Comparison of ENCODE assay signal across 9 mouse cellular contexts in the genomic region with DNA sequence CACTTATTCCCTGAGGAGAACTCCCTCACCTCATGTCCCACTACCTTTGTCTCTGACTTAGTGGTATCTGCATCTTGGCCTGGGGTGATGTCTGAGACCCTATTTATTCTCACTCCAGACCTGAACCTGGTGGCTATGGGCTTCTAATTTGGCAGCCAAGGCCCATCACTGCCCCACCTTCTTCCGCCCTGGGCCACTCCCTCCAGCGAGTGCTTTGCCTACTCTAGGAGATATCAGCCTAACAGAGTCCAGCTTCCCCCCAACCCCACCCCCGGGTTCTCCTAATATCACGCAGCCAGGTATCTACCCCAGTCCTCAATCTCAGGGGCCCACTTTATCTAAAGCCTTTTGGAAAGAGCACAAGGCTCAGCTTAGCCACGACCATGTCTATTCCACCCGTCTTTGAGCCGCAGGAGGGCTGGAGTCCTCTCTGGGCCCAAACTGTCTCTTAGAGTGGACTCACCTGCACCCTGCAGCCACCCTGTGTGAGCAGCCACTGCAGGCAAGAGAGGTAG. TPM values are rescaled to one million over a fixed set of nuclear protein-coding genes. Genes with fewer than 3 reads are reported as not detected.
DNase-seq lines count a peak whose midpoint lies in the region; ATAC-seq and TF ChIP-seq lines count a peak whose summit lies in the region.
"Had no signal": no experiment of that assay in that cellular context is flagged by ENCODE, and none has a peak within 500 bp of the region (broad histone marks: within the 10 kb centered on the region; RNA-seq: fewer than 3 reads in every experiment).

No protein-coding gene starts in this region.

- WGBS in heart, postnatal 0 days = 29% methylated on average over 7 of the region's 7 CpGs
- 10% methylated on average over 7 of the region's 7 CpGs for WGBS in liver, embryonic 16.5 days (ENCODE audit: insufficient replicate concordance)

- H3K36me3 ChIP-seq in E14TG2a.4 (ENCODE audit: insufficient read depth, low read length) = no peaks in the 10 kb centered on the region
- H3K36me3 ChIP-seq in heart, postnatal 0 days (replicated peaks; ENCODE audit: control insufficient read depth, insufficient read depth, low read length) = no peaks in the 10 kb centered on the region
- H3K36me3 ChIP-seq in liver, embryonic 16.5 days (ENCODE audit: control insufficient read depth, insufficient read depth) = no peaks in the 10 kb centered on the region

- no peak overlapping the region for H3K9ac ChIP-seq in heart, postnatal 0 days (replicated peaks; ENCODE audit: low read depth, low read length)
- no peak overlapping the region; the same call in 1 of the 2 replicates for H3K9ac ChIP-seq in liver, embryonic 16.5 days (ENCODE audit: low read depth, low read length)

- DNase-seq in heart, adult 11 months = peak; percentile 93
- no peak for DNase-seq in heart, postnatal 36 days
- DNase-seq in heart, postnatal 0 days (ENCODE audit: low spot score) = no peak
- DNase-seq in layer of hippocampus, postnatal 25 days (ENCODE audit: extremely low spot score in 1 of 2, low spot score in 1 of 2) = no peak
- no peak for DNase-seq in layer of hippocampus, postnatal 36 days
- DNase-seq in retina, postnatal 1 day = no peak

- no peaks in the 10 kb centered on the region for H3K9me3 ChIP-seq in E14TG2a.4 (ENCODE audit: low read length)
- H3K9me3 ChIP-seq in heart, postnatal 0 days (replicated peaks; ENCODE audit: control insufficient read depth, low read length) = no peaks in the 10 kb centered on the region
- H3K9me3 ChIP-seq in liver, embryonic 16.5 days (replicated peaks; ENCODE audit: control insufficient read depth, low read length) = no peaks in the 10 kb centered on the region

- no peak overlapping the region for H3K27ac ChIP-seq in heart, postnatal 0 days (ENCODE audit: low read depth)
- no peak overlapping the region for H3K27ac ChIP-seq in liver, embryonic 16.5 days (ENCODE audit: low read length)

- intact Hi-C loops in heart, postnatal 36 days (cut with DNase I) = no loop called here

- peaks cover 71% of the 10 kb centered on the region for H3K27me3 ChIP-seq in E14TG2a.4 (ENCODE audit: insufficient read depth, low read length)
- peaks cover 50% of the 10 kb centered on the region for H3K27me3 ChIP-seq in heart, postnatal 0 days (ENCODE audit: control insufficient read depth, insufficient read depth, low read length)
- peaks cover 36% of the 10 kb centered on the region for H3K27me3 ChIP-seq in liver, embryonic 16.5 days (ENCODE audit: control insufficient read depth, insufficient read depth, low read depth, low read length)

- H3K4me3 ChIP-seq in E14TG2a.4 (replicated peaks; ENCODE audit: low read length) = peak overlapping the region; percentile 89
- H3K4me3 ChIP-seq in heart, postnatal 0 days (ENCODE audit: low read depth, low read length) = peak overlapping the region; percentile 43
- peak overlapping the region; percentile 47 for H3K4me3 ChIP-seq in liver, embryonic 16.5 days (ENCODE audit: low read depth, low read length)

- no peak for ATAC-seq in heart, postnatal 0 days (ENCODE audit: insufficient read depth, low read depth)
- no peak for ATAC-seq in liver, embryonic 16.5 days (ENCODE audit: low read depth)

- H3K4me1 ChIP-seq in E14TG2a.4 (replicated peaks; ENCODE audit: low read depth, low read length) = peaks cover 33% of the 10 kb centered on the region
- H3K4me1 ChIP-seq in heart, postnatal 0 days (ENCODE audit: control insufficient read depth, insufficient read depth) = peaks cover 5% of the 10 kb centered on the region; the same call in 1 of the 2 replicates
- peaks cover 15% of the 10 kb centered on the region for H3K4me1 ChIP-seq in liver, embryonic 16.5 days (ENCODE audit: control insufficient read depth, low read depth, low read length)

- TF ChIP-seq EP300 in heart, postnatal 0 days (IDR thresholded peaks at IDR 0.05; ENCODE audit: low read depth) = no peak

- TF ChIP-seq CTCF in E14TG2a.4 (conservative IDR thresholded peaks at IDR 0.05; ENCODE audit: low read length) = no peak
- no peak for TF ChIP-seq CTCF in heart, postnatal 0 days (IDR thresholded peaks at IDR 0.05; ENCODE audit: low read depth)

- H3K4me2 ChIP-seq in heart, postnatal 0 days (ENCODE audit: low read depth, low read length) = peak overlapping the region; percentile 58
- H3K4me2 ChIP-seq in liver, embryonic 16.5 days (ENCODE audit: low read depth, low read length) = peak overlapping the region; percentile 60

RNA-seq across cellular contexts. Expression of gene Espn, which starts 0.7 kb away (rescaled TPM):
- 1 to 10 TPM; 1.8 to 2.7 TPM for total RNA-seq in heart, postnatal 36 days (2021)
- 0.34 and 0.97 TPM in 2 replicates for total RNA-seq in heart, postnatal 0 days (2014; rRNA removed; ENCODE audit: low replicate concordance)
- polyA plus RNA-seq in heart, postnatal 0 days (2015; fragmentation: Nextera tagmentation; extraction: Ambion mirVana) = 0.69 and 0.87 TPM in 2 replicates
- 1.1 and 2.3 TPM in 2 replicates for polyA plus RNA-seq in liver, embryonic 16.5 days (2015; fragmentation: Nextera tagmentation; extraction: Ambion mirVana)
- 1 to 10 TPM; 1.3 to 1.4 TPM for total RNA-seq in layer of hippocampus, postnatal 25 days (2021)
- total RNA-seq in layer of hippocampus, postnatal 36 days (2021) = 1 to 10 TPM; 1.4 to 1.5 TPM

RNA-seq across cellular contexts. Expression of gene Hes2, which starts 7.2 kb away (rescaled TPM):
- not detected for total RNA-seq in heart, postnatal 36 days (2021)
- not detected in 2 replicates for total RNA-seq in heart, postnatal 0 days (2014; rRNA removed; ENCODE audit: low replicate concordance)
- polyA plus RNA-seq in heart, postnatal 0 days (2015; fragmentation: Nextera tagmentation; extraction: Ambion mirVana) = not detected in 2 replicates
- not detected in 2 replicates for polyA plus RNA-seq in liver, embryonic 16.5 days (2015; fragmentation: Nextera tagmentation; extraction: Ambion mirVana)
- not detected for total RNA-seq in layer of hippocampus, postnatal 25 days (2021)
- not detected for total RNA-seq in layer of hippocampus, postnatal 36 days (2021)
- polyA plus RNA-seq: brain, embryonic 14.5 days had no signal

RNA-seq across cellular contexts. Expression of gene Acot7, which starts 26.4 kb away (rescaled TPM):
- 10 to 100 TPM; 58.7 to 59.1 TPM for total RNA-seq in heart, postnatal 36 days (2021)
- total RNA-seq in heart, postnatal 0 days (2014; rRNA removed; ENCODE audit: low replicate concordance) = 17.9 and 39.5 TPM in 2 replicates
- polyA plus RNA-seq in heart, postnatal 0 days (2015; fragmentation: Nextera tagmentation; extraction: Ambion mirVana) = 68.8 and 73.5 TPM in 2 replicates
- 11.9 and 12.0 TPM in 2 replicates for polyA plus RNA-seq in liver, embryonic 16.5 days (2015; fragmentation: Nextera tagmentation; extraction: Ambion mirVana)
- 100 to 1,000 TPM; 318 to 353 TPM for total RNA-seq in layer of hippocampus, postnatal 25 days (2021)
- 100 to 1,000 TPM; 331 to 345 TPM for total RNA-seq in layer of hippocampus, postnatal 36 days (2021)

RNA-seq across cellular contexts. Expression of gene Tnfrsf25, which starts 35.8 kb away (rescaled TPM):
- 1 to 10 TPM in 1 of 2 experiments, under 1 TPM in 1; 0.81 to 3.2 TPM for total RNA-seq in heart, postnatal 36 days (2021)
- 0.89 TPM in 1 of 2 replicates, not detected in the other for total RNA-seq in heart, postnatal 0 days (2014; rRNA removed; ENCODE audit: low replicate concordance)
- polyA plus RNA-seq in heart, postnatal 0 days (2015; fragmentation: Nextera tagmentation; extraction: Ambion mirVana) = 0.75 and 1.2 TPM in 2 replicates
- 0.12 and 0.25 TPM in 2 replicates for polyA plus RNA-seq in liver, embryonic 16.5 days (2015; fragmentation: Nextera tagmentation; extraction: Ambion mirVana)
- 10 to 100 TPM; 26.4 to 42.6 TPM for total RNA-seq in layer of hippocampus, postnatal 25 days (2021)
- total RNA-seq in layer of hippocampus, postnatal 36 days (2021) = 10 to 100 TPM; 46.5 to 65.3 TPM
